Mouse (Mus musculus) CH12.LX (cell line): Measurements from ENCODE around the gene Gsap. TPM values are rescaled to one million over a fixed set of nuclear protein-coding genes. Genes with fewer than 3 reads are reported as not detected.

ENCODE experiments used
- DNase-seq: peaks from one replicate; pipeline ENCODE4 v3.0.0-alpha.2; 2013; ENCODE audit errors: extremely low read depth
- H3K27ac ChIP-seq: 2 replicates; pipeline ENCODE4 v1.5.1; 2012; ENCODE audit warnings: low read depth, mild to moderate bottlenecking, control low read depth, moderate library complexity; ENCODE audit not compliant: insufficient read depth
- H3K27me3 ChIP-seq: replicated peaks from 2 replicates; pipeline ENCODE3; 2012; ENCODE audit warnings: inconsistent platforms
- H3K36me3 ChIP-seq, 2 experiments: replicated peaks in 1 of 2; 2 replicates each; pipeline versions ENCODE3 to v1.6.1; 2012; ENCODE audit warnings: inconsistent platforms in 1 of 2, low read length in 1 of 2, mild to moderate bottlenecking in 1 of 2, mixed read lengths in 1 of 2, moderate library complexity in 1 of 2; ENCODE audit not compliant: control insufficient read depth in 1 of 2, insufficient read depth in 1 of 2
- H3K4me1 ChIP-seq, 2 experiments: 2 replicates each; pipeline ENCODE4 v1.6.1; 2012; ENCODE audit warnings: inconsistent platforms in 1 of 2, moderate library complexity in 1 of 2; ENCODE audit not compliant: insufficient read depth in 2 of 2, control insufficient read depth in 1 of 2
- H3K4me2 ChIP-seq: 2 replicates; pipeline ENCODE4 v1.6.1; 2012; ENCODE audit warnings: low read depth, mild to moderate bottlenecking, control low read depth; ENCODE audit not compliant: poor library complexity, insufficient read depth, severe bottlenecking
- H3K4me3 ChIP-seq, 3 experiments: fragments of 150-350 bp in 1 of 3; sonication (generic) in 1 of 3; replicated peaks in 1 of 3; 2 replicates each; pipeline versions ENCODE3 to v1.5.1; 2011 to 2012; ENCODE audit warnings: low read depth in 2 of 3, low read length in 2 of 3, mild to moderate bottlenecking in 2 of 3, moderate library complexity in 2 of 3, control low read depth in 1 of 3, improper control_type of control experiment in 1 of 3, inconsistent platforms in 1 of 3, mixed read lengths in 1 of 3; ENCODE audit not compliant: poor library complexity in 1 of 3
- H3K79me2 ChIP-seq: replicated peaks from 2 replicates; pipeline ENCODE4 v1.6.1; 2012; ENCODE audit warnings: mild to moderate bottlenecking, moderate library complexity; ENCODE audit not compliant: control insufficient read depth, poor library complexity, insufficient read depth, severe bottlenecking; ENCODE audit errors: extremely low read depth
- H3K9ac ChIP-seq: 2 replicates; pipeline ENCODE4 v1.6.1; 2012; ENCODE audit warnings: low read depth, mild to moderate bottlenecking, control low read depth, moderate library complexity; ENCODE audit not compliant: insufficient read depth
- H3K9me3 ChIP-seq: replicated peaks from 2 replicates; pipeline ENCODE3; 2012; ENCODE audit warnings: low read length, inconsistent platforms, mixed read lengths
- CHD2 ChIP-seq: IDR thresholded peaks from 2 replicates; pipeline ENCODE4 v1.6.1; 2011; ENCODE audit warnings: low read length, improper control_type of control experiment
- E2F4 ChIP-seq: IDR thresholded peaks from 2 replicates; pipeline ENCODE4 v1.6.1; 2011; ENCODE audit warnings: low read depth, low read length, improper control_type of control experiment; ENCODE audit not compliant: insufficient replicate concordance
- ELF1 ChIP-seq: IDR thresholded peaks from 2 replicates; pipeline ENCODE4 v1.6.1; 2014; ENCODE audit warnings: low read depth, mild to moderate bottlenecking, inconsistent platforms, low read length, improper control_type of control experiment
- EP300 ChIP-seq: IDR thresholded peaks from 2 replicates; pipeline ENCODE4 v1.6.1; 2011; ENCODE audit warnings: low read length, improper control_type of control experiment
- ETS1 ChIP-seq: conservative IDR thresholded peaks from 2 replicates; pipeline ENCODE4 v1.6.1; 2012; ENCODE audit warnings: low read depth, mild to moderate bottlenecking, inconsistent platforms, low read length, improper control_type of control experiment, moderate library complexity
- IRF4 ChIP-seq: IDR thresholded peaks from 2 replicates; pipeline ENCODE4 v1.6.1; 2014; ENCODE audit warnings: low read depth, mild to moderate bottlenecking, inconsistent platforms, low read length, improper control_type of control experiment
- JUN ChIP-seq: IDR thresholded peaks from 2 replicates; pipeline ENCODE4 v1.6.1; 2011; ENCODE audit warnings: low read depth, mild to moderate bottlenecking, low read length, improper control_type of control experiment, moderate library complexity; ENCODE audit not compliant: insufficient read depth
- KAT2A ChIP-seq: IDR thresholded peaks from 2 replicates; pipeline ENCODE4 v1.6.1; 2012; ENCODE audit warnings: low read length, improper control_type of control experiment, inconsistent platforms; ENCODE audit not compliant: insufficient replicate concordance
- MEF2A ChIP-seq: IDR thresholded peaks from 2 replicates; pipeline ENCODE4 v1.6.1; 2014; ENCODE audit warnings: low read depth, mild to moderate bottlenecking, inconsistent platforms, low read length, improper control_type of control experiment, borderline replicate concordance
- MYC ChIP-seq: IDR thresholded peaks from 2 replicates; pipeline ENCODE4 v1.6.1; 2011; ENCODE audit warnings: low read depth, mild to moderate bottlenecking, improper control_type of control experiment, low read length
- RCOR1 ChIP-seq: conservative IDR thresholded peaks from 2 replicates; pipeline ENCODE4 v1.6.1; 2012; ENCODE audit warnings: low read depth, mild to moderate bottlenecking, inconsistent platforms, low read length, improper control_type of control experiment
- SIN3A ChIP-seq: IDR thresholded peaks from 2 replicates; pipeline ENCODE4 v1.6.1; 2012; ENCODE audit warnings: low read length, improper control_type of control experiment, inconsistent platforms
- SMC3 ChIP-seq: IDR thresholded peaks from 2 replicates; pipeline ENCODE4 v1.6.1; 2011; ENCODE audit warnings: low read depth, low read length, improper control_type of control experiment
- TBP ChIP-seq: conservative IDR thresholded peaks from 2 replicates; pipeline ENCODE4 v1.6.1; 2011; ENCODE audit warnings: low read depth, low read length, improper control_type of control experiment
- TCF12 ChIP-seq: IDR thresholded peaks from 2 replicates; pipeline ENCODE4 v1.6.1; 2014; ENCODE audit warnings: low read depth, mild to moderate bottlenecking, inconsistent platforms, low read length, improper control_type of control experiment
- UBTF ChIP-seq: IDR thresholded peaks from 2 replicates; pipeline ENCODE4 v1.6.1; 2012; ENCODE audit warnings: low read depth, mild to moderate bottlenecking, inconsistent platforms, low read length, improper control_type of control experiment, moderate library complexity
- USF1 ChIP-seq: IDR thresholded peaks from 2 replicates; pipeline ENCODE4 v1.6.1; 2014; ENCODE audit warnings: low read depth, mild to moderate bottlenecking, inconsistent platforms, low read length, improper control_type of control experiment
- USF2 ChIP-seq: conservative IDR thresholded peaks from 2 replicates; pipeline ENCODE4 v1.6.1; 2011; ENCODE audit warnings: low read depth, low read length, improper control_type of control experiment
- ZKSCAN1 ChIP-seq: IDR thresholded peaks from 2 replicates; pipeline ENCODE4 v1.6.1; 2012; ENCODE audit warnings: low read depth, inconsistent platforms, low read length, improper control_type of control experiment, borderline replicate concordance
- dilution Hi-C: fragments of 300-500 bp; cut with MboI; formaldehyde crosslinking; loops from 2 replicates; pipeline ENCODE4 v1.14.3; 2020; ENCODE audit warnings: low sequenced_read_pairs; ENCODE audit not compliant: extremely low pct_unique_long_range_greater_than_20kb, extremely low pct_ligation_motif_present
- in situ Hi-C: fragments of 300-500 bp; cut with MboI; formaldehyde crosslinking; loops from 3 replicates; pipeline ENCODE4 v1.14.3; 2019; ENCODE audit warnings: low sequenced_read_pairs, low pct_ligation_motif_present, low pct_unique_long_range_greater_than_20kb, mixed read lengths
- polyA plus RNA-seq: library from polyadenylated mRNA; unstranded; fragments of >175 nt; gene quantifications from 2 replicates; pipeline ENCODE4 v1.2.1, GENCODE M21; 2012; ENCODE audit warnings: low read depth; ENCODE audit not compliant: insufficient read length
- total RNA-seq, 2 experiments: library from RNA; depleted of rRNA; stranded (reverse); fragments of 300-350 nt in 1 of 2; fragments of >200 nt in 1 of 2; gene quantifications; 2 replicates each; pipeline ENCODE4 v1.2.3; 2012 to 2014

The Gsap gene
- total and polyA plus RNA-seq, 3 experiments: 1.7 to 3.8 (median 2.2) TPM

DNA sequence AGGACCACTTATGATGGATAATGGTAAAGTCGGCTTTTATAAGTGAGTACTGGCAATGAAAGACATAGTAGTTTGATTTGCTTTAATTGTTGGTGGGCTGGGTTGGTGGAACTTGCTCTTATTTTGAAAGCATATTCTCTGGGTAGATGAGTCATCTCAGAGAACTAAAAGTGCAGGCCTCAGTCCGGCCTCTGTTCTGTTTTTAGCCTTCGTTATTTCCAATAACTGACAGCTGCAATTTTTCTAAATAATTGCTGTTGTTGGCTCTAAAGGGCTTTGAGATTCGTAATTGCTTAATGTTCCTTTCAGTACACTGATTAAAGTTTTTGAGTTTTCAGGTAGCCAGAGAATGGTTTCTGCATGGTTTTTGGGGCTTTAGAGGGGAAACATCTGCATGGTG is 84.7 kb downstream of the Gsap start:
- peaks cover 21 to 33% of the 10 kb centered on the region in 2 experiments for H3K4me1 ChIP-seq
- DNase-seq: peak; percentile 31
- no peaks in the 10 kb centered on the region for H3K79me2 ChIP-seq
- TF ChIP-seq ETS1 (peak; percentile 47; the same call in 1 of the 2 replicates), USF2 (no peak), JUN (peak; percentile 61), CHD2 (0 out of 2 replicates have a peak, but pooled peaks have one; percentile 30), E2F4 (no peak), IRF4 (peak; percentile 54), MEF2A (peak; percentile 77; the same call in 1 of the 2 replicates), KAT2A (no peak), UBTF (no peak), RCOR1 (0 out of 2 replicates have a peak, but pooled peaks have one; percentile 32), TCF12 (no peak), USF1 (no peak), MYC (no peak), EP300 (peak; percentile 52; the same call in 1 of the 2 replicates), ZKSCAN1 (no peak), SIN3A (no peak)
- no peaks in the 10 kb centered on the region for H3K9me3 ChIP-seq
- in situ Hi-C loops (no loop called here), dilution Hi-C loops (no loop called here)
- peak overlapping the region; percentile 57; the same call in 1 of the 2 replicates for H3K9ac ChIP-seq
- no peaks in the 10 kb centered on the region for H3K27me3 ChIP-seq
- H3K36me3 ChIP-seq: peaks cover 0 to 2% of the 10 kb centered on the region in 2 experiments
- H3K4me3 ChIP-seq: no peak overlapping the region
- H3K27ac ChIP-seq: no peak overlapping the region; the same call in 1 of the 2 replicates
- no peak overlapping the region; the same call in 1 of the 2 replicates for H3K4me2 ChIP-seq

DNA sequence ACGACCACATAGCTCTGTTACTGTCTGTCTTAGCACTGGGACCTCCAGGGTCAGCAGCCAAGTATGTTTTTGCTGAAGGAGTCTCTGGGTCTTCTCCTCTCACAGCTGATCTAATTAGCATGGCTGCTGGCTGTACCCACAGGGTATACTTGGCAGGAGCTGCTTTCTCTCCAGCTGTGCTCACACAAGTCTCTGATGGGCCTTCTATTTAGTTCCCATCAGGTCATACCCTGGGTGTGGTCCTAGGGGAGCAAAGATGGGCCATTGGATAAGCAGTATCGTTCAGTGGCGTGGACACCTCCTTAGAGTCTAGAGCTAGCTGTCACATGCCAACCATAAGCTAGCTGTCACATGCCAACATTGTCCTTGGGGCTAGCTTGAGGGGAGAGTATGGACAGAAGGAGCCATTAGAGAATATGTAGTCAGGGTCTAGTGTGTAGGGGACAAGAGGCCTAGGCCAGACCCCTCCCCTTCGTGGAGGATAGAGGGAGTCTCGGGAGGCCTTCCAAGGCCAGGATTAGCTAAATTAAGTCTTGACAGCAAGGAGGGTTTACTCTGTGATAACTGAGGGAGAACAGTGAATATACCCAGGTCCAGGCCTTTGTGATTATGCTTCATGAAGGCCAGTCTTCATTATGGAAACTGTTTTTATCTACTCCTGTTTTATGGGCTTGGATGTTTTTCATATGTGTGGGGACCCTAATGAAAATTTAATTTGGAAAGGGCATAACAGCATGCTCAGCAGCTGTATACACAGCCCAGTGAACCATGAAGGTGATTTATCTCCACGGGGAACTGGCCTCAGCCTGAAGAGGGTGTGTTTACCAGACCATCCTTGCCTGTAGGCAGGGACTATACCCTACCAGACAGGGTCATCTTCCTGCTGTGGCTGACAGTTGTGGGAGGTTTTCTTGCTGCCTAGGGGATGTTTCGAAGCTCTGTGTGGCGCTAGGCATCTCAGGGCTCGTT is 85.6 kb downstream of the Gsap start:
- Histone ChIP-seq H3K27me3 (no peaks in the 10 kb centered on the region), H3K9ac (peak overlapping the region; percentile 57; the same call in 1 of the 2 replicates), H3K27ac (peak overlapping the region; percentile 48), H3K4me3 (no peak overlapping the region), H3K79me2 (no peaks in the 10 kb centered on the region), H3K36me3 (peaks cover 0 to 2% of the 10 kb centered on the region in 2 experiments), H3K4me1 (peaks cover 21 to 33% of the 10 kb centered on the region in 2 experiments), H3K9me3 (no peaks in the 10 kb centered on the region), H3K4me2 (no peak overlapping the region)
- DNase-seq: peak; percentile 33
- in situ Hi-C loops (no loop called here), dilution Hi-C loops (no loop called here)
- TF ChIP-seq UBTF: no peak
- no peak for TF ChIP-seq ELF1
- no peak for TF ChIP-seq TCF12
- no peak for TF ChIP-seq TBP
- TF ChIP-seq SMC3: no peak
